Mouse (Mus musculus) testis, adult 2 months (tissue): ENCODE data around the gene Garem2.

ENCODE experiments used
- CTCF ChIP-seq: fragments of 200-500 bp; IDR thresholded peaks from 2 replicates; pipeline ENCODE4 v1.5.1; 2012; ENCODE audit warnings: low read depth, mild to moderate bottlenecking, inconsistent platforms, low read length, moderate library complexity; ENCODE audit not compliant: control insufficient read depth, insufficient read depth, insufficient replicate concordance
- POLR2A ChIP-seq: fragments of 200-500 bp; IDR thresholded peaks from 2 replicates; pipeline ENCODE4 v1.6.1; 2012; ENCODE audit warnings: low read depth, mild to moderate bottlenecking, inconsistent platforms, low read length, moderate library complexity; ENCODE audit not compliant: control insufficient read depth

DNA sequence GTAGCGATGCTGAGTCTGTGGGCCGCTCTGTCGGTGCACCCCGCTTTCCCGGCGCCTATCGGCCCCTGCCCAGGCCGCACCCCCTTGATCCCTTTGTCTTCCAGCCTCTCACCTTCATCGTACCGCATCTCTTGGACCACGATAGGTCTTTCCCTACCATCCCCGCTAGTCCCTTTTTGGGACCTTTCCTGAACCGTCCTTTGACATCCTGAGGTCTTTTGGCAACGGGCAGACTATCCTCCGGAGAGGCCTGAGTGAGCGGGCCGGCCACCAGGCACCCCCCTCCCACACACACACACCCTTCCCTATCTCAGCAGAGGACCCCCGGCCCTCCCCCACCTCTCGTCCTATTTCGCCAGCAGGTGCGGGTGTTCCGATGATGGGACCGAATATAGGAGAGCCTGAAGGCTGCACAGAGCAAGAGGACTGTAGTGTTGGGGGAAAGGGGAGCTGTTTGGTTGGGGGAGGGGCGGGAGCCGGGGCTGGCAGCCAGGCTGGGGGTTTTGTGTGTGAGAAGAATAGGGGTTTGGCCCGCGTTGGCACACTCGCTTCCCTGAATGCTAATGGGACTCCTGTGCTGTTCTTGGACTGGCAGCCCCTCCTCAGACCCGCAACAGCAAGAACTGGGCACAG, 823 bp downstream of the Garem2 start, which contains the start of gene 3110082J24Rik:
- TF ChIP-seq POLR2A (no peak), CTCF (no peak)
